Mouse (Mus musculus): ENCODE measurements around the gene Osbpl8.

DNA sequence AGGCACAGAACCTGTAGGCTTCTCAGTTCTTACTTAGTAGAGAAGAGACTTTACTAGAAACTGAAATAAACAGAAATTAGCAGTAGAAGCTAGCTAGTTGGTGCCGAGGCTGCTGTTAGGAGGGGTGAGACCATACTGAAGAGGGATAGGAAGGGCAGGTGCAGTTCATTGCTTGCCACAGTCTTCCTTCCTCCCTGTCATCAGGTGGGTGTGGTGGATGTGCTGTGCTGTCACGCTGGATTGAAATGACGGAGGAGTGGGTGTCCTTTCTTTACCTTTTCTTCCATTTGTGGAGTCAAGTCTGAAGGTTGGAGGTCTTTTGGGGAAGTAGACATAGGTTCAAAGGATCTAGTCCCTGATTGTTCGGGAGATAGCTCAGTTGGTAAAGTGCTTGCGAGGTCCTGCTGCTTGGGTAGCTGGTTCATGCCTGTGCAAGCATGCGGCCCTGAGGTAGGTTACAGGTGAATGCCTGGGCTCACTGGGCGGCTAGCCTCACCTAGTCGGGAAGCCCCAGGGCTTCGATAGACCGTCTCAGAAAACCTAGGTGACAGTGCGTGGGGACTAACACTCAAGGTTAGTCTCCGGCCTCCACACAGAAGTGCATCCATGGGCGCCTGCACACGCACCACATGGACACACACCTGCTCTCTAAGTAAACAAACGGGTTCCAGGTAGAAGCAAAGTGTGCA, 6.8 kb downstream of the Osbpl8 start:
- TF ChIP-seq ZKSCAN1 (IDR thresholded peaks at IDR 0.05; ENCODE audit: borderline replicate concordance, low read depth, low read length) (no peak), CTCF (conservative IDR thresholded peaks at IDR 0.05 in 1 of 2, IDR thresholded peaks at IDR 0.05 in 1 of 2; ENCODE audit: low read depth in 2 of 2, low read length in 2 of 2) (no peak), HCFC1 (IDR thresholded peaks at IDR 0.05; ENCODE audit: low read depth, low read length) (no peak), POLR2AphosphoS2 (IDR thresholded peaks at IDR 0.05; ENCODE audit: low read depth, low read length) (no peak), MAZ (IDR thresholded peaks at IDR 0.05; ENCODE audit: low read depth, low read length) (no peak), ZMIZ1 (IDR thresholded peaks at IDR 0.05; ENCODE audit: low read depth, low read length) (no peak), NELFE (IDR thresholded peaks at IDR 0.05; ENCODE audit: low read depth, low read length) (no peak), EP300 (IDR thresholded peaks at IDR 0.05; ENCODE audit: low read length) (no peak), POLR2A (IDR thresholded peaks at IDR 0.05; ENCODE audit: low read depth, low read length) (no peak), RCOR1 (conservative IDR thresholded peaks at IDR 0.05; ENCODE audit: low read depth, low read length) (no peak), MXI1 (IDR thresholded peaks at IDR 0.05; ENCODE audit: low read depth, low read length) (no peak), MAFK (IDR thresholded peaks at IDR 0.05; ENCODE audit: insufficient replicate concordance, low read length) (no peak), MEF2A (IDR thresholded peaks at IDR 0.05; ENCODE audit: borderline replicate concordance, low read depth, low read length) (no peak)

All from CH12.LX (cell line).